Mouse (Mus musculus) kidney, embryonic 14.5 days (tissue): Measurements from ENCODE around the gene Kcnh7. TPM values are rescaled to one million over a fixed set of nuclear protein-coding genes. Genes with fewer than 3 reads are reported as not detected.

Experiments
- ATAC-seq: fragments of 200-750 bp; cut with Nextera tagmentation; 2 replicates; pipeline ENCODE4 v1.8.0; 2017; ENCODE audit warnings: moderate number of reproducible peaks, mild to moderate bottlenecking, moderate TSS enrichment, moderate library complexity; ENCODE audit not compliant: low FRiP score, low TSS enrichment
- H3K27ac ChIP-seq: fragments of 300-500 bp; sonication (generic); 2 replicates; pipeline ENCODE4 v1.5.1; 2014; ENCODE audit warnings: low read depth, mild to moderate bottlenecking, low read length, moderate library complexity, mixed read lengths
- H3K27me3 ChIP-seq: fragments of 300-500 bp; sonication (generic); 2 replicates; pipeline ENCODE4 v1.6.1; 2014; ENCODE audit warnings: mild to moderate bottlenecking, low read length; ENCODE audit not compliant: control insufficient read depth, insufficient read depth
- H3K36me3 ChIP-seq: fragments of 300-500 bp; sonication (generic); 2 replicates; pipeline ENCODE4 v1.6.1; 2014; ENCODE audit warnings: low read length, mixed read lengths; ENCODE audit not compliant: control insufficient read depth, insufficient read depth
- H3K4me1 ChIP-seq: fragments of 300-500 bp; sonication (generic); 2 replicates; pipeline ENCODE4 v1.6.1; 2014; ENCODE audit warnings: low read length, mixed read lengths; ENCODE audit not compliant: control insufficient read depth, insufficient read depth
- H3K4me2 ChIP-seq: fragments of 300-500 bp; sonication (generic); replicated peaks from 2 replicates; pipeline ENCODE4 v1.6.1; 2014; ENCODE audit warnings: low read depth, mild to moderate bottlenecking, low read length
- H3K4me3 ChIP-seq: fragments of 300-500 bp; sonication (generic); 2 replicates; pipeline ENCODE4 v1.5.1; 2014; ENCODE audit warnings: mild to moderate bottlenecking, low read length
- H3K9ac ChIP-seq: fragments of 300-500 bp; sonication (generic); 2 replicates; pipeline ENCODE4 v1.6.1; 2014; ENCODE audit warnings: low read depth, mild to moderate bottlenecking, low read length, moderate library complexity
- H3K9me3 ChIP-seq: fragments of 300-500 bp; sonication (generic); 2 replicates; pipeline ENCODE4 v1.6.1; 2016; ENCODE audit warnings: low read length; ENCODE audit not compliant: control insufficient read depth
- WGBS: fragments of 180-500 bp; shearing (Covaris S2); extraction: QIAGEN DNeasy Blood & Tissue Kit; methylation state at CpG from one replicate; pipeline ENCODE4 v1.1.7; 2014; 5-methylcytosine and 5-hydroxymethylcytosine counted together
- polyA plus RNA-seq: library from polyadenylated mRNA; unstranded; fragments of >200 nt; fragmentation: Nextera tagmentation; extraction: Ambion mirVana; gene quantifications from 2 replicates; pipeline ENCODE4 v1.2.1, GENCODE M21; 2014

Kcnh7 gene
- polyA plus RNA-seq, 1 experiment from 2014 or later: 4.0 TPM

GRCm38 (mm10) chr2:62672788-62673187, 511.3 kb downstream of the Kcnh7 start:
- H3K27ac ChIP-seq: no peak overlapping the region
- no peak for ATAC-seq
- WGBS: 94% methylated on average over 5 of the region's 5 CpGs

GRCm38 (mm10) chr2:62670767-62671166, 513.3 kb downstream of the Kcnh7 start:
- Histone ChIP-seq H3K9ac (no peak overlapping the region), H3K4me3 (no peak overlapping the region), H3K9me3 (no peaks in the 10 kb centered on the region), H3K27ac (no peak overlapping the region; the same call in 1 of the 2 replicates), H3K27me3 (no peaks in the 10 kb centered on the region), H3K4me2 (no peak overlapping the region), H3K4me1 (no peaks in the 10 kb centered on the region), H3K36me3 (no peaks in the 10 kb centered on the region)
- no peak for ATAC-seq
- 74% methylated on average over 4 of the region's 4 CpGs for WGBS

More at GRCm38 (mm10) chr2:62672788-62673187, 511.3 kb downstream of the Kcnh7 start:
- Histone ChIP-seq H3K4me2 (no peak overlapping the region), H3K36me3 (no peaks in the 10 kb centered on the region), H3K9ac (no peak overlapping the region), H3K9me3 (no peaks in the 10 kb centered on the region), H3K4me1 (no peaks in the 10 kb centered on the region), H3K4me3 (no peak overlapping the region), H3K27me3 (no peaks in the 10 kb centered on the region)

- Histone ChIP-seq H3K4me2 (no peak overlapping the region), H3K9me3 (no peaks in the 10 kb centered on the region), H3K27me3 (no peaks in the 10 kb centered on the region), H3K9ac (no peak overlapping the region), H3K4me3 (no peak overlapping the region), H3K27ac (peak overlapping the region; percentile 4; the same call in 1 of the 2 replicates), H3K36me3 (no peaks in the 10 kb centered on the region), H3K4me1 (no peaks in the 10 kb centered on the region)
- no peak for ATAC-seq
- WGBS: 84% methylated on average over 5 of the region's 5 CpGs
Measured at GRCm38 (mm10) chr2:62670301-62670700, 513.8 kb downstream of the Kcnh7 start.

GRCm38 (mm10) chr2:62669848-62670247, 514.2 kb downstream of the Kcnh7 start:
- 24% methylated on average over 3 of the region's 3 CpGs for WGBS
- H3K9me3 ChIP-seq: no peaks in the 10 kb centered on the region
- ATAC-seq: peak; percentile 88
- H3K27ac ChIP-seq: 0 out of 2 replicates have a peak overlapping the region, but pooled peaks have one; percentile 4
- H3K9ac ChIP-seq: no peak overlapping the region
- H3K27me3 ChIP-seq: no peaks in the 10 kb centered on the region
- H3K4me3 ChIP-seq: no peak overlapping the region
- H3K4me2 ChIP-seq: no peak overlapping the region
- no peaks in the 10 kb centered on the region for H3K36me3 ChIP-seq
- H3K4me1 ChIP-seq: no peaks in the 10 kb centered on the region

GRCm38 (mm10) chr2:62665536-62665935, 518.6 kb downstream of the Kcnh7 start:
- Histone ChIP-seq H3K9ac (no peak overlapping the region), H3K36me3 (no peaks in the 10 kb centered on the region), H3K4me3 (no peak overlapping the region), H3K4me1 (no peaks in the 10 kb centered on the region), H3K27me3 (no peaks in the 10 kb centered on the region; the same call in 1 of the 2 replicates), H3K4me2 (no peak overlapping the region; the same call in 1 of the 2 replicates), H3K27ac (no peak overlapping the region), H3K9me3 (no peaks in the 10 kb centered on the region)
- no peak for ATAC-seq
- WGBS: 56% methylated on average over 1 of the region's 1 CpGs

GRCm38 (mm10) chr2:62664839-62665238, 519.2 kb downstream of the Kcnh7 start:
- Histone ChIP-seq H3K36me3 (no peaks in the 10 kb centered on the region), H3K4me3 (peak overlapping the region; percentile 64), H3K27me3 (no peaks in the 10 kb centered on the region; the same call in 1 of the 2 replicates), H3K9ac (no peak overlapping the region), H3K9me3 (no peaks in the 10 kb centered on the region), H3K4me1 (no peaks in the 10 kb centered on the region), H3K4me2 (peak overlapping the region; percentile 70), H3K27ac (no peak overlapping the region)
- no peak for ATAC-seq
- WGBS: 56% methylated on average over 7 of the region's 7 CpGs

- peak within 1 kb of the TSS; percentile 56 for H3K9ac ChIP-seq
- H3K27ac ChIP-seq: no peak within 1 kb of the TSS
- no peaks in the 10 kb centered on the region for H3K36me3 ChIP-seq
- H3K27me3 ChIP-seq: no peaks in the 10 kb centered on the region; the same call in 1 of the 2 replicates
- H3K9me3 ChIP-seq: no peaks in the 10 kb centered on the region
- peak within 1 kb of the TSS; percentile 64 for H3K4me3 ChIP-seq
- H3K4me1 ChIP-seq: no peaks in the 10 kb centered on the region
- peak within 1 kb of the TSS; percentile 70 for H3K4me2 ChIP-seq
- WGBS: under 1% methylated on average over 42 of the region's 43 CpGs
- ATAC-seq: peak; percentile 100
Measured at GRCm38 (mm10) chr2:62664135-62664670, 519.9 kb downstream of the Kcnh7 start, which contains the start of gene Gca. Gene Gca (plus strand): TSS chr2:62664285.

- no peaks in the 10 kb centered on the region; the same call in 1 of the 2 replicates for H3K27me3 ChIP-seq
- no peak for ATAC-seq
- no peaks in the 10 kb centered on the region for H3K9me3 ChIP-seq
- WGBS: 93% methylated on average over 3 of the region's 3 CpGs
- H3K27ac ChIP-seq: no peak overlapping the region
- no peaks in the 10 kb centered on the region for H3K36me3 ChIP-seq
- H3K4me3 ChIP-seq: no peak overlapping the region
- H3K4me1 ChIP-seq: no peaks in the 10 kb centered on the region
- no peak overlapping the region for H3K9ac ChIP-seq
- no peak overlapping the region for H3K4me2 ChIP-seq
Measured at GRCm38 (mm10) chr2:62662560-62662959, 521.5 kb downstream of the Kcnh7 start.

GRCm38 (mm10) chr2:62660565-62660964, 523.5 kb downstream of the Kcnh7 start:
- no peaks in the 10 kb centered on the region for H3K4me1 ChIP-seq
- no peaks in the 10 kb centered on the region; the same call in 1 of the 2 replicates for H3K27me3 ChIP-seq
- H3K9me3 ChIP-seq: no peaks in the 10 kb centered on the region
- no peak overlapping the region for H3K27ac ChIP-seq
- ATAC-seq: no peak
- H3K36me3 ChIP-seq: no peaks in the 10 kb centered on the region
- no peak overlapping the region for H3K9ac ChIP-seq
- no peak overlapping the region for H3K4me3 ChIP-seq
- H3K4me2 ChIP-seq: no peak overlapping the region
- WGBS: 47% methylated on average over 6 of the region's 6 CpGs
